Mouse (Mus musculus): Measurements from ENCODE around the gene Smarcd2.
A peak's percentile ranks its signal among the peaks of the same experiment; 100 is the strongest.

The Smarcd2 gene

GRCm38 (mm10) chr11:106276454-106276853 lies 3.7 kb upstream of the Smarcd2 start, which contains the start of gene Tcam1:
TSS of gene Tcam1 (plus strand) at chr11:106276672.
- DNase-seq (ENCODE audit: low read depth, low spot score) = peak; percentile 62

- no peak for DNase-seq (ENCODE audit: low read depth, low spot score)
Measured at GRCm38 (mm10) chr11:106274971-106275411, 2.2 kb upstream of the Smarcd2 start.

GRCm38 (mm10) chr11:106274374-106274773 lies 1.6 kb upstream of the Smarcd2 start:
- no peak for DNase-seq (ENCODE audit: low read depth, low spot score)

GRCm38 (mm10) chr11:106273811-106274210 lies 1.0 kb upstream of the Smarcd2 start:
- no peak for DNase-seq (ENCODE audit: low read depth, low spot score)

GRCm38 (mm10) chr11:106273311-106273684 lies 526 bp upstream of the Smarcd2 start:
- DNase-seq (ENCODE audit: low read depth, low spot score) = no peak

- peak; percentile 34 for DNase-seq (ENCODE audit: low read depth, low spot score)
Measured at GRCm38 (mm10) chr11:106271794-106272643, 753 bp downstream of the Smarcd2 start.

- no peak for DNase-seq (ENCODE audit: low read depth, low spot score)
Measured at GRCm38 (mm10) chr11:106271131-106271793, 1.5 kb downstream of the Smarcd2 start.

GRCm38 (mm10) chr11:106269060-106269431 lies 3.7 kb downstream of the Smarcd2 start:
- DNase-seq (ENCODE audit: low read depth, low spot score) = no peak

- no peak for DNase-seq (ENCODE audit: low read depth, low spot score)
Measured at GRCm38 (mm10) chr11:106268326-106269059, 4.3 kb downstream of the Smarcd2 start.

- DNase-seq (ENCODE audit: low read depth, low spot score) = no peak
Measured at GRCm38 (mm10) chr11:106267871-106268270, 4.9 kb downstream of the Smarcd2 start.

- DNase-seq (ENCODE audit: low read depth, low spot score) = no peak
Measured at GRCm38 (mm10) chr11:106267311-106267852, 5.4 kb downstream of the Smarcd2 start.

GRCm38 (mm10) chr11:106266431-106266830 lies 6.3 kb downstream of the Smarcd2 start:
- DNase-seq (ENCODE audit: low read depth, low spot score) = no peak

- no peak for DNase-seq (ENCODE audit: low read depth, low spot score)
Measured at GRCm38 (mm10) chr11:106265570-106265969, 7.2 kb downstream of the Smarcd2 start.

GRCm38 (mm10) chr11:106264988-106265387 lies 7.8 kb downstream of the Smarcd2 start:
- DNase-seq (ENCODE audit: low read depth, low spot score) = no peak

GRCm38 (mm10) chr11:106263963-106264362 lies 8.8 kb downstream of the Smarcd2 start:
- DNase-seq (ENCODE audit: low read depth, low spot score) = no peak

- DNase-seq (ENCODE audit: low read depth, low spot score) = no peak
Measured at GRCm38 (mm10) chr11:106260826-106261450, 11.8 kb downstream of the Smarcd2 start.

GRCm38 (mm10) chr11:106256775-106257174 lies 16.0 kb downstream of the Smarcd2 start:
- no peak for DNase-seq (ENCODE audit: low read depth, low spot score)

GRCm38 (mm10) chr11:106255685-106256451 lies 16.9 kb downstream of the Smarcd2 start, which contains the start of the genes Ftsj3 and Psmc5:
TSS of gene Ftsj3 (minus strand) at chr11:106256079.
TSS of gene Psmc5 (plus strand) at chr11:106256154.
- peak; percentile 97 for DNase-seq (ENCODE audit: low read depth, low spot score)

GRCm38 (mm10) chr11:106255174-106255573 lies 17.6 kb downstream of the Smarcd2 start:
- DNase-seq (ENCODE audit: low read depth, low spot score) = no peak

- DNase-seq (ENCODE audit: low read depth, low spot score) = no peak
Measured at GRCm38 (mm10) chr11:106254767-106255166, 18.0 kb downstream of the Smarcd2 start.

All from c-Kit-negative CD71-positive TER-119-positive erythroid progenitor cells, embryonic 14.5 days (primary cell).